Mouse (Mus musculus) liver, embryonic 14.5 days (tissue): Measurements from ENCODE around the gene Cnnm1. TPM values are rescaled to one million over a fixed set of nuclear protein-coding genes. Genes with fewer than 3 reads are reported as not detected.
A peak's percentile ranks its signal among the peaks of the same experiment; 100 is the strongest.

Source experiments
- ATAC-seq: fragments of 200-750 bp; cut with Nextera tagmentation; 2 replicates; pipeline ENCODE4 v1.8.0; 2017; ENCODE audit warnings: moderate number of reproducible peaks, mild to moderate bottlenecking, moderate library complexity; ENCODE audit not compliant: insufficient read depth
- DNase-seq, 3 experiments: peaks; one replicate each; pipeline ENCODE4 v3.0.0-alpha.2; 2012 to 2013; ENCODE audit warnings: low read depth in 3 of 3, low spot score in 3 of 3
- H3K27ac ChIP-seq: fragments of 300-500 bp; sonication (generic); 2 replicates; pipeline ENCODE4 v1.5.1; 2014; ENCODE audit warnings: moderate library complexity, mild to moderate bottlenecking, control low read depth, inconsistent platforms
- H3K27me3 ChIP-seq: fragments of 300-500 bp; sonication (generic); 2 replicates; pipeline ENCODE4 v1.6.1; 2014; ENCODE audit warnings: mild to moderate bottlenecking, low read length, moderate library complexity; ENCODE audit not compliant: control insufficient read depth, insufficient read depth
- H3K36me3 ChIP-seq: fragments of 300-500 bp; sonication (generic); replicated peaks from 2 replicates; pipeline ENCODE4 v1.6.1; 2014; ENCODE audit warnings: low read depth; ENCODE audit not compliant: control insufficient read depth, insufficient read depth
- H3K4me1 ChIP-seq, 2 experiments: fragments of 200-500 bp in 1 of 2; fragments of 300-500 bp in 1 of 2; sonication (generic) in 1 of 2; replicated peaks; 2 replicates each; pipeline ENCODE4 v1.6.1; 2012 to 2014; ENCODE audit warnings: antibody characterized with exemption in 1 of 2, inconsistent platforms in 1 of 2, low read length in 1 of 2; ENCODE audit not compliant: control insufficient read depth in 2 of 2, insufficient read depth in 2 of 2
- H3K4me2 ChIP-seq: fragments of 300-500 bp; sonication (generic); 2 replicates; pipeline ENCODE4 v1.6.1; 2014; ENCODE audit warnings: low read depth, mild to moderate bottlenecking, control low read depth, moderate library complexity
- H3K4me3 ChIP-seq, 2 experiments: fragments of 200-500 bp in 1 of 2; fragments of 300-500 bp in 1 of 2; sonication (generic) in 1 of 2; 2 replicates each; pipeline ENCODE4 v1.5.1; 2012 to 2014; ENCODE audit warnings: low read depth in 2 of 2, low read length in 2 of 2, mild to moderate bottlenecking in 2 of 2, control low read depth in 1 of 2, inconsistent platforms in 1 of 2, moderate library complexity in 1 of 2; ENCODE audit not compliant: insufficient read depth in 1 of 2
- H3K9ac ChIP-seq: fragments of 300-500 bp; sonication (generic); replicated peaks from 2 replicates; pipeline ENCODE4 v1.6.1; 2014; ENCODE audit warnings: mild to moderate bottlenecking, control low read depth, moderate library complexity
- H3K9me3 ChIP-seq: fragments of 300-500 bp; sonication (generic); 2 replicates; pipeline ENCODE4 v1.6.1; 2016; ENCODE audit warnings: low read length, mixed read lengths; ENCODE audit not compliant: control insufficient read depth
- CTCF ChIP-seq: IDR thresholded peaks from 2 replicates; pipeline ENCODE4 v1.5.1; 2016; ENCODE audit warnings: antibody characterized with exemption, low read depth, control low read depth
- EP300 ChIP-seq: IDR thresholded peaks from 2 replicates; pipeline ENCODE4 v1.6.1; 2016; ENCODE audit warnings: antibody characterized with exemption, low read depth
- WGBS: fragments of 180-500 bp; shearing (Covaris S2); extraction: QIAGEN DNeasy Blood & Tissue Kit; methylation state at CpG from one replicate; pipeline ENCODE4 v1.1.7; 2014; ENCODE audit not compliant: insufficient replicate concordance; 5-methylcytosine and 5-hydroxymethylcytosine counted together
- polyA plus RNA-seq, 2 experiments: library from polyadenylated mRNA; depleted of rRNA in 1 of 2; stranded (reverse) in 1 of 2; unstranded in 1 of 2; fragments of >200 nt; fragmentation: Nextera tagmentation in 1 of 2; extraction: Ambion mirVana in 1 of 2; gene quantifications; 2 replicates each; pipeline versions ENCODE4 v1.2.1 to v1.2.3; 2012 to 2014

Gene Cnnm1
- polyA plus RNA-seq, 2 experiments = 0.08 to 0.17 TPM

DNA sequence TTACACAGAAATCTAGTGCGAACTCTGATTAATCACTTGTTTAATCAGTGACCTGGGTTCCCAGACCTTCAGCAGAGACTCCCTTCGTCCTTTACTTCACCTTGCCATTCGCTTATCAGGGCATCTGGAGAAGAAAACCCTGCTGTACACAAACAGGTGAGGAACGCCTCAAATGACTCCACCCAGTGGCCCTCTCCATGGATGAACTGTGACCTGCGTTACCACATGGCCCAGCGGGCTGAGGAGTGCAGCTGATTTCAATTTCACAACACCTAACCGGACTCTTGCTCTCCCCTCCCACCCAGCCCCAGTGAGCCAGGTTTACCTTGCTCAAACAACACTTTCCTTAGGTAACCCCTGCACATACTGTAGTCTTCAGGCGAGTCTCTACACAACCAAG is 73.6 kb downstream of the Cnnm1 start:
- Histone ChIP-seq H3K36me3 (peaks cover 2% of the 10 kb centered on the region; the same call in 1 of the 2 replicates), H3K4me1 (peaks cover 0 to 13% of the 10 kb centered on the region in 2 experiments; a peak in 2 of 4 replicates), H3K4me2 (no peak overlapping the region), H3K27me3 (no peaks in the 10 kb centered on the region), H3K9ac (no peak overlapping the region), H3K27ac (no peak overlapping the region), H3K9me3 (no peaks in the 10 kb centered on the region), H3K4me3 (no peak overlapping the region)
- DNase-seq (no peak), ATAC-seq (peak; percentile 69)
- no peak for TF ChIP-seq EP300
- TF ChIP-seq CTCF = no peak
- 78% methylated on average over 8 of the region's 8 CpGs for WGBS

- Histone ChIP-seq H3K4me3 (no peak overlapping the region), H3K9ac (no peak overlapping the region), H3K27me3 (no peaks in the 10 kb centered on the region), H3K4me1 (peaks cover 3 to 18% of the 10 kb centered on the region in 2 experiments; a peak in 3 of 4 replicates), H3K4me2 (no peak overlapping the region), H3K36me3 (peaks cover 2% of the 10 kb centered on the region; the same call in 1 of the 2 replicates), H3K9me3 (no peaks in the 10 kb centered on the region), H3K27ac (no peak overlapping the region)
- DNase-seq (no peak), ATAC-seq (no peak)
- WGBS = 70% methylated on average over 23 of the region's 23 CpGs
- TF ChIP-seq EP300 (no peak), CTCF (no peak)
Measured at GRCm38 (mm10) chr19:43515668-43516396, 75.6 kb downstream of the Cnnm1 start.

DNA sequence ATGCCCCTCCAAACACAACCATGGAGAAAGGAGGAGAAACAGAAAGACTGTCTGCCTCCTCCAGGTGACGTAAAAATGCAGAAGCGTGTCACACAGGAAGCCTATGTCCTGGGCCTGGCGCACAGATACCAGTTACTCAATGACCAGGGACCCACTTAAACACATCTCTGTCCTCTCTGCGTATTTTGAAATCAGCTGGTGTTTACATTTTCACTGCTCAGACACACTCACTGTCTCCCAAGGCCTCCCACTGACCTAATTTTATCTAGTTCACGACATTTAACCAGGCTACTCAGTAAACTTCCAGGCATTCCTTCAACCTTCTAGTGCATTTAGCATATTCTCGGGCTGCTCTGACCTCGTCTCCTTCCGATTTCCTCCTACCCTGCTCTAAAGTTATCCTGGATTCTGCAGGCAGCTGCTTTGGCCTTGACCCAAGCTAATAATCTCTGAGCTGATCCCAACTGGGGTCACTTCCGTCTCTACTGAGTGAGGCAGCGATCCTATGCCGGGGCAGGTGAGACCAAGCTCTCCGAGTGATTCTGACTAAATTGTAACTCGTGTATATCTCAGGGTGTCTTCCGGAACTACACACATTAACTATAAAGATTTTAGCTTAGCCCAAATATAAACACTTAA is 76.3 kb downstream of the Cnnm1 start:
- H3K4me3 ChIP-seq = no peak overlapping the region
- H3K4me2 ChIP-seq = no peak overlapping the region
- WGBS = 74% methylated on average over 14 of the region's 14 CpGs
- no peak overlapping the region for H3K9ac ChIP-seq
- H3K9me3 ChIP-seq = no peaks in the 10 kb centered on the region
- H3K4me1 ChIP-seq = peaks cover 3 to 21% of the 10 kb centered on the region in 2 experiments; a peak in 3 of 4 replicates
- ATAC-seq = no peak
- DNase-seq = no peak
- H3K27ac ChIP-seq = no peak overlapping the region
- TF ChIP-seq EP300 (no peak), CTCF (no peak)
- H3K27me3 ChIP-seq = no peaks in the 10 kb centered on the region
- peaks cover 2% of the 10 kb centered on the region; the same call in 1 of the 2 replicates for H3K36me3 ChIP-seq

- no peak overlapping the region for H3K4me2 ChIP-seq
- no peak for TF ChIP-seq EP300
- no peak for TF ChIP-seq CTCF
- no peak overlapping the region for H3K27ac ChIP-seq
- DNase-seq (no peak), ATAC-seq (no peak)
- peaks cover 3 to 24% of the 10 kb centered on the region in 2 experiments; a peak in 3 of 4 replicates for H3K4me1 ChIP-seq
- 84% methylated on average over 6 of the region's 6 CpGs for WGBS
- H3K27me3 ChIP-seq = no peaks in the 10 kb centered on the region
- no peaks in the 10 kb centered on the region for H3K9me3 ChIP-seq
- no peak overlapping the region for H3K9ac ChIP-seq
- peaks cover 2% of the 10 kb centered on the region; the same call in 1 of the 2 replicates for H3K36me3 ChIP-seq
- no peak overlapping the region for H3K4me3 ChIP-seq
Measured at GRCm38 (mm10) chr19:43517320-43517719, 77.1 kb downstream of the Cnnm1 start.

DNA sequence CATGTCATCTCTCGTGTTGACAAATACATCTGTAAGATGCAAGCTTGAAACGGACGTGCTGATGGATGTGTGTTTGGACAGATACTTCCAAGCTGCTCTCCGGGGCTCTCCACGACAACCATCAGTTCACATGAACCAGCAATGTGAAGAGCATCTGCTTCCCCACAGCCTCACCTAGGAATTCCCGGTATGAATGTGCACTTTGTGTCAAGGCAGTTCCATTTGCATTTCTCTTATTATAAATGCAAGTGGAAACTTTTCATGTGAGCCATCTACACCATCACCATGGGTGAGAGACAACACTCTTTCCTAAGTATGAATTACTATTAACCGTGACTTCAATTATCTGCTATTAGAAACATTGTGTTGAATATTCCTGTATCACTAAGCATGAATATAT is 77.6 kb downstream of the Cnnm1 start:
- H3K4me1 ChIP-seq = peaks cover 3 to 24% of the 10 kb centered on the region in 2 experiments; a peak in 3 of 4 replicates
- WGBS = 81% methylated on average over 7 of the region's 7 CpGs
- no peak overlapping the region for H3K4me3 ChIP-seq
- no peaks in the 10 kb centered on the region for H3K9me3 ChIP-seq
- peaks cover 2% of the 10 kb centered on the region; the same call in 1 of the 2 replicates for H3K36me3 ChIP-seq
- no peaks in the 10 kb centered on the region for H3K27me3 ChIP-seq
- TF ChIP-seq EP300 = no peak
- TF ChIP-seq CTCF = no peak
- ATAC-seq (no peak), DNase-seq (no peak)
- H3K9ac ChIP-seq = no peak overlapping the region
- H3K4me2 ChIP-seq = no peak overlapping the region
- no peak overlapping the region for H3K27ac ChIP-seq
